Mouse (Mus musculus): Measurements from ENCODE around the gene Rtn4rl1. TPM values are rescaled to one million over a fixed set of nuclear protein-coding genes. Genes with fewer than 3 reads are reported as not detected.

The Rtn4rl1 gene
- polyA plus RNA-seq, 1 experiment from 2014 or later, result 2.5 TPM

- no peaks in the 10 kb centered on the region for H3K9me3 ChIP-seq
- no peak overlapping the region for H3K4me3 ChIP-seq
- peak; percentile 37 for DNase-seq (ENCODE audit: low spot score)
- no peaks in the 10 kb centered on the region for H3K27me3 ChIP-seq (ENCODE audit: insufficient read depth, poor library complexity, severe bottlenecking)
- no peaks in the 10 kb centered on the region for H3K36me3 ChIP-seq
- H3K27ac ChIP-seq, result peak overlapping the region; percentile 59
- H3K4me1 ChIP-seq (replicated peaks), result peaks cover 74% of the 10 kb centered on the region
- 51% methylated on average over 9 of the region's 9 CpGs for WGBS
Observed at GRCm38 (mm10) chr11:75267826-75268281, 74.3 kb downstream of the Rtn4rl1 start.

DNA sequence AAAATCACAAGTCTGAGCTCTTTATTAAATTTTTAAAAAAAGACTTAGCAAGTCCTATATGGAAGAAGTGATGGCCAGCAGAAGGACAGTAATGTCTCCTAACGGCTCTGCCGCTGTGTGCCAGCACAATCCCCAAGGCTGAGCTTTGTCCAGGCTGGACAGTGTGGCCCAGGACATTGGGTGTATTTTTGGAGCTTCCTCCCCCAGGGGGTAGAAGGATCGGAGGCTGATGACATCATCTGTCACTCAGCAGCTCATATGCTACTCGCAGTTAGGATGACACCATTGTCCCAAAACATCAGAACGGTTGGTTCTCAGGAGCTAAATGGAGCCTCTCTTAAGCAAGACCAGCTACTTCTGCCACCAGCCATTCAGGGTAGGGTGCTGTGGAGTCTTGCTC is 74.9 kb downstream of the Rtn4rl1 start:
- Histone ChIP-seq H3K4me3 (no peak overlapping the region), H3K4me1 (replicated peaks) (peaks cover 74% of the 10 kb centered on the region), H3K9me3 (no peaks in the 10 kb centered on the region), H3K27ac (no peak overlapping the region; the same call in 1 of the 2 replicates), H3K36me3 (no peaks in the 10 kb centered on the region), H3K27me3 (ENCODE audit: insufficient read depth, poor library complexity, severe bottlenecking) (no peaks in the 10 kb centered on the region)
- WGBS, result 60% methylated on average over 5 of the region's 5 CpGs
- no peak for DNase-seq (ENCODE audit: low spot score)

- H3K36me3 ChIP-seq, result no peaks in the 10 kb centered on the region
- WGBS, result 83% methylated on average over 4 of the region's 4 CpGs
- H3K27ac ChIP-seq, result no peak overlapping the region
- no peak for DNase-seq (ENCODE audit: low spot score)
- no peak overlapping the region for H3K4me3 ChIP-seq
- H3K27me3 ChIP-seq (ENCODE audit: insufficient read depth, poor library complexity, severe bottlenecking), result 0 out of 2 replicates have a peak, but pooled peaks cover under 1% of the 10 kb centered on the region
- H3K4me1 ChIP-seq (replicated peaks), result peaks cover 71% of the 10 kb centered on the region
- H3K9me3 ChIP-seq, result no peaks in the 10 kb centered on the region
Observed at GRCm38 (mm10) chr11:75269213-75269612, 75.6 kb downstream of the Rtn4rl1 start.

DNA sequence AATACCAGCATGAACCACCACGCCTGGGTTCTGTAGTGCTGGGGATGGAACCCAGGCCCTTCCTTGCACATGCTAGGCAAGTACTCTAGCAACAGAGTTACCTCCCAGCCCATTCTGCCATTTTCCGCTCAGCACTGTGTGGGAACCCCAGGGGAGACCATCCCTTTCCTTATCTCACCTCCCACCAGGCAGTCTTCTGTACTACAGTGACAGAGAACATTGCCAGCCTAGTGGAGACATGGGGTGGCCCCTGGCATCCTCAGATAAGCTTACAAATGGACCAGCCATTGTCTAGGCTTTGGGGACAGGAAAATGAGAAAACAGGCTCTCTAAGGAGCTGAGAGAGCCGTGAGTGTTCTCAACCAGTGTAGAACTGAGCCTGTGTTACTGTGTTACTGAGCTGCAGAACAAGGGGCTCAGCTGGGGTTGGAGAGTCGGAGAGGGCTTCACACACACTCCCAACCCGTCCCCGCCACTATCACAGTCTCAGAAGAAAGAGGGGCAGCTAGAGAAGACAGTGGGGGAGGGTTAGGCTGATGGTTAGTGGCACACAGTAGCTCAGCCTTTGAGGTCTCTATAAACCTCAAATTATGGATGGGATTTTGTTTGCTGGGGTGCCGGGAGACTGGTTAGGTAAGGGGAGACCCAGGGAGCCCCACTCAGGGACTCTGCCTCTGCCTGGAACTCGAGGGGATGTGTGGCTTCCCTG is 76.8 kb downstream of the Rtn4rl1 start:
- DNase-seq (ENCODE audit: low spot score), result no peak
- Histone ChIP-seq H3K4me3 (no peak overlapping the region), H3K36me3 (no peaks in the 10 kb centered on the region), H3K27me3 (ENCODE audit: insufficient read depth, poor library complexity, severe bottlenecking) (0 out of 2 replicates have a peak, but pooled peaks cover 3% of the 10 kb centered on the region), H3K9me3 (no peaks in the 10 kb centered on the region), H3K27ac (peak overlapping the region; percentile 50; the same call in 1 of the 2 replicates), H3K4me1 (replicated peaks) (peaks cover 71% of the 10 kb centered on the region)
- WGBS, result 67% methylated on average over 8 of the region's 8 CpGs

DNA sequence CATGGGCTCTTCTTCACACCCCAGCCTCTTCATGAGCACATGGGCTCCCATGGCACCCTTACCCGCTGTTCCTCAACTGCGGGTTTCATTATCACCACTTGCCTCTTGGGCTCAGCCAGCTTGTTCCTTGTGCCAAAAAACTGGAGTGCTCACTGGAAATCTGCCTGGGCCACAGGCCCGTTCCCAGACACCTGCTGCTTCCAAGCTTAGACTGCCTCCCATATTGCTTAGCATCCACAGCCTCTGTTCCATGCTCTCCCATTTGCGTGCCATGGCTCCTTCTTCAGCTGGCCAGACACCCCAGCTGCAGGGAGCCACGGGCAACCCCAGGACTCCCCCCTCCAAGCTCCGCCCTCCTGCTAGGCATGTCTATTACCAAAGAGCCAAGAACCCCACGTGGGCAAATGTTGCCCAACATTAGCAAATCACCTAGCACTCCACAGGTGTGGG is 77.4 kb downstream of the Rtn4rl1 start:
- Histone ChIP-seq H3K4me3 (no peak overlapping the region), H3K36me3 (no peaks in the 10 kb centered on the region), H3K27ac (peak overlapping the region; percentile 50; the same call in 1 of the 2 replicates), H3K9me3 (no peaks in the 10 kb centered on the region), H3K27me3 (ENCODE audit: insufficient read depth, poor library complexity, severe bottlenecking) (0 out of 2 replicates have a peak, but pooled peaks cover 3% of the 10 kb centered on the region), H3K4me1 (replicated peaks) (peaks cover 71% of the 10 kb centered on the region)
- no peak for DNase-seq (ENCODE audit: low spot score)
- WGBS, result 71% methylated on average over 7 of the region's 7 CpGs

GRCm38 (mm10) chr11:75273466-75273865 is 79.9 kb downstream of the Rtn4rl1 start:
- 12% methylated on average over 8 of the region's 8 CpGs for WGBS
- DNase-seq (ENCODE audit: low spot score), result no peak
- no peaks in the 10 kb centered on the region for H3K36me3 ChIP-seq
- 0 out of 2 replicates have a peak, but pooled peaks cover 3% of the 10 kb centered on the region for H3K27me3 ChIP-seq (ENCODE audit: insufficient read depth, poor library complexity, severe bottlenecking)
- no peaks in the 10 kb centered on the region for H3K9me3 ChIP-seq
- H3K4me3 ChIP-seq, result peak overlapping the region; percentile 2; the same call in 1 of the 2 replicates
- peak overlapping the region; percentile 77 for H3K27ac ChIP-seq
- H3K4me1 ChIP-seq (replicated peaks), result peaks cover 58% of the 10 kb centered on the region

DNA sequence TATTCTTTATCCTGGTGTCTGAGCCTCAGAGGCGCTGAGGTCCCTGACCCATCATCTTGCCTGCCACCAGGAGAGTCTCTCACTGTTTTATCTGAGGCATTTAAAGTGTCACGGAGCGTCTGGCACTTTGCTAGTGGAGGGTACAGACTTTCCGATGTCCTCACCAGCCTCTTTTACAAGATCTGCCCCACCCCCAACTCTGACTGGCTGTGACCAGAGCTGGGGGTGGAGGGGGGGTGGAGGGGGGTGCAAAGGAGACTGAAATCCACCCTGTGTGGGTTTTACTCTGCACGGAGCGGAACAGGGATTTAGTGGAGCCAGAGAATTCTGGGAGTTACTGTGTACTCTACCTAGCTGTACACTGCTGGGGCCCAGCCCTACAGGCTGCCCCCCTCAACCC is 81.5 kb downstream of the Rtn4rl1 start:
- no peak for DNase-seq (ENCODE audit: low spot score)
- Histone ChIP-seq H3K27ac (peak overlapping the region; percentile 77), H3K9me3 (no peaks in the 10 kb centered on the region), H3K27me3 (ENCODE audit: insufficient read depth, poor library complexity, severe bottlenecking) (peaks cover 7% of the 10 kb centered on the region), H3K36me3 (no peaks in the 10 kb centered on the region), H3K4me1 (replicated peaks) (peaks cover 71% of the 10 kb centered on the region), H3K4me3 (no peak overlapping the region; the same call in 1 of the 2 replicates)
- WGBS, result 24% methylated on average over 6 of the region's 6 CpGs

DNA sequence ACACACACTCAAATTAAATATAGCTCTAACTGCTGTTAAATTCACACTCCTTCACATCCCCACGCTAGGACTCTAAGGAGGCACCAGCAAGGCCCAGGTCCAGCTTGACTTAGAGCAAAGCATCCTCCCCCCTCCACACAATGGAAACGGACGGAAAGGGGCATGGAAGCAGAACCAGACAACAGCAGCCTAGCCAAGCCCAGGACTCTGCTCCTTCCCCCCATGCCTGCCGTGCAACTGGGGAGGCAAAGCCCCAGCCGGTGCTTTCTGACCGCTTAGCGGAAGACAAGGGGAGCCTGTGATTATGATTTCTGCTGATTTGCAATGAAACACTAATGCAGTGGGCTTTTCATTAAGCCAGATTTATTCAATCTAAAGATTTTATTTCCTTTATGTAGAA is 84.5 kb downstream of the Rtn4rl1 start:
- no peak for DNase-seq (ENCODE audit: low spot score)
- Histone ChIP-seq H3K27ac (peak overlapping the region; percentile 50), H3K27me3 (ENCODE audit: insufficient read depth, poor library complexity, severe bottlenecking) (peaks cover 38% of the 10 kb centered on the region), H3K4me1 (replicated peaks) (peaks cover 80% of the 10 kb centered on the region), H3K36me3 (no peaks in the 10 kb centered on the region), H3K9me3 (no peaks in the 10 kb centered on the region), H3K4me3 (no peak overlapping the region)
- 50% methylated on average over 7 of the region's 7 CpGs for WGBS

- WGBS, result 16% methylated on average over 4 of the region's 4 CpGs
- peaks cover 47% of the 10 kb centered on the region for H3K27me3 ChIP-seq (ENCODE audit: insufficient read depth, poor library complexity, severe bottlenecking)
- no peaks in the 10 kb centered on the region for H3K9me3 ChIP-seq
- peaks cover 74% of the 10 kb centered on the region for H3K4me1 ChIP-seq (replicated peaks)
- peak overlapping the region; percentile 46 for H3K4me3 ChIP-seq
- peak overlapping the region; percentile 75 for H3K27ac ChIP-seq
- H3K36me3 ChIP-seq, result no peaks in the 10 kb centered on the region
- no peak for DNase-seq (ENCODE audit: low spot score)
Observed at GRCm38 (mm10) chr11:75279013-75279341, 85.4 kb downstream of the Rtn4rl1 start.

GRCm38 (mm10) chr11:75279342-75280065 is 85.9 kb downstream of the Rtn4rl1 start:
- 6% methylated on average over 16 of the region's 16 CpGs for WGBS
- Histone ChIP-seq H3K27ac (peak overlapping the region; percentile 75), H3K4me1 (replicated peaks) (peaks cover 70% of the 10 kb centered on the region), H3K4me3 (peak overlapping the region; percentile 46), H3K9me3 (no peaks in the 10 kb centered on the region), H3K27me3 (ENCODE audit: insufficient read depth, poor library complexity, severe bottlenecking) (peaks cover 48% of the 10 kb centered on the region), H3K36me3 (no peaks in the 10 kb centered on the region)
- DNase-seq (ENCODE audit: low spot score), result peak; percentile 68

DNA sequence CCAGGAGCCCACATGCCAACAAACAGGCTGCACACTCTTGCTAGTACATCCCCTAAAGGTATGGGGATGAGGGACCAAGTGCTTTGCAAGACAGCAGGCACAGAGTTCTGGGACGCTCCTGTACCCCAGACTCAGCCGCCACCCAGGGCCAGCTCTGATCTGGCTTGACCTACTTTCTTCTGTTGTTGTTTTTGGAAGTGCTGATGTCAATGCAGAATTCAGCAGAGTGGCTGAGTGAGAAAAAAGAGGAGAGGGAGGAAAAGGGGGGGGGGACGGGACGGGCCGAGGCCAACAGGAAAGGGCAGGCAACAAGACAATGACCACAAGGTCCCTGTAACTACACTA is 86.5 kb downstream of the Rtn4rl1 start:
- Histone ChIP-seq H3K36me3 (no peaks in the 10 kb centered on the region), H3K9me3 (no peaks in the 10 kb centered on the region), H3K4me3 (0 out of 2 replicates have a peak overlapping the region, but pooled peaks have one; percentile 46), H3K27me3 (ENCODE audit: insufficient read depth, poor library complexity, severe bottlenecking) (peaks cover 54% of the 10 kb centered on the region), H3K4me1 (replicated peaks) (peaks cover 65% of the 10 kb centered on the region), H3K27ac (peak overlapping the region; percentile 75)
- DNase-seq (ENCODE audit: low spot score), result no peak
- 46% methylated on average over 5 of the region's 5 CpGs for WGBS

DNA sequence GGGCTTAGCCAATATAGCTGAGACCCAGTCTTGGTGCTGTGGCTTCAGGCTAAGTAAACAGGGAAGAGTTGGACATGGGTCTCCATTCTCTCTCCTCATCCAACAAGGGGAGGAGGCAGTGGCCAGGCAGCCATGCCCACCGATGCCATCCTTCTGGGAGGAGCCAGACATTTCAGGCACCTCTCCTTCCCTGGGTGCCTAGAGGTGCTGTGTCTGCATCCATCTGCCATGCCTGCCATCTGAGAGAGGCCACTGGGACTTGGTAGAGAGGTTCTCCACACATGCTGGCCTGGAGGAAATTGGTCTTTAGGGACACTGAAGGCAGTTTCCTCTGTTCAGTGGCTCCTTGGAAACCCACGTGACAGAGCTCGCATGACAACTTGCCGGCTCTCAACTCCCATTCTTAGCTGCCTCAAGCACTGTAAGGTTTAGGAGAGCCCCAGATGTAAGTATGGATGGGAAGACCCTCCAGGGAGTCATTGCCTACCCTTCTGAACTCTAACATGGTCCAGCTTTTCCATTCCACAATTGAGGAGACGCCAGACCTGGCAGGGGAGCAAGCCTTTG is 86.9 kb downstream of the Rtn4rl1 start:
- Histone ChIP-seq H3K27me3 (ENCODE audit: insufficient read depth, poor library complexity, severe bottlenecking) (peaks cover 54% of the 10 kb centered on the region), H3K36me3 (no peaks in the 10 kb centered on the region), H3K4me1 (replicated peaks) (peaks cover 60% of the 10 kb centered on the region), H3K4me3 (no peak overlapping the region), H3K9me3 (no peaks in the 10 kb centered on the region), H3K27ac (peak overlapping the region; percentile 75; the same call in 1 of the 2 replicates)
- WGBS, result 42% methylated on average over 5 of the region's 5 CpGs
- no peak for DNase-seq (ENCODE audit: low spot score)

All from hindbrain, embryonic 10.5 days (tissue).